Mouse (Mus musculus) G1E-ER4 (cell line): ENCODE measurements around the gene Flvcr1. TPM values are rescaled to one million over a fixed set of nuclear protein-coding genes. Genes with fewer than 3 reads are reported as not detected.

ENCODE experiments used
- GATA1 ChIP-seq: IDR thresholded peaks from one replicate; pipeline ENCODE4 v1.8.0; 2012; ENCODE audit warnings: low read length, inconsistent platforms
- polyA plus RNA-seq: library from polyadenylated mRNA; stranded (reverse); fragments of >175 nt; gene quantifications from 2 replicates; pipeline ENCODE4 v1.2.3, GENCODE M21; 2012

The Flvcr1 gene
- polyA plus RNA-seq, 1 experiment: 23.0 TPM

GRCm38 (mm10) chr1:191014271-191014670 lies 11.7 kb downstream of the Flvcr1 start:
- TF ChIP-seq GATA1: no peak

- no peak for TF ChIP-seq GATA1
Observed at GRCm38 (mm10) chr1:191008707-191009106, 17.3 kb downstream of the Flvcr1 start.

- no peak for TF ChIP-seq GATA1
Observed at GRCm38 (mm10) chr1:191002201-191002600, 23.8 kb downstream of the Flvcr1 start.

DNA sequence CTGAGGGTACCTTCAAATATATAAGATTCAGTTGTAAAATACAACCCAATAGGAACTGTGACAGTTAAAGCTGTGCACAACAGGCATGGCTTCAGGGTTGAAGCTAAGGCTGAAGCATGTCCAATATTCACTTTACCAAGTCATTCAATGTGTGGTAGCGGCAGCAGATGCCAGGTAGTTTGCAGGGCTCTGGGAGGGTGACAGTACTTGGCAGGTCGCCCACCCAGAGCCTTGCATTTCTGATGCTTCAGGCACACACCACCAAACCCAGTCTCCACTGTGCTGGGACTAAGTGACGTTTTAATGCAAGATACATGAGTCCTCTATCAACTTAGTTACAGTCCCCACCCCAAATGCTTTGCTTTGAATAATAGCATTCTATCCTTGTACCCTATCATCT lies 25.3 kb downstream of the Flvcr1 start:
- TF ChIP-seq GATA1: no peak

GRCm38 (mm10) chr1:190998027-190998426 lies 27.9 kb downstream of the Flvcr1 start:
- TF ChIP-seq GATA1: no peak

- TF ChIP-seq GATA1: no peak
Observed at GRCm38 (mm10) chr1:190996346-190996877, 29.5 kb downstream of the Flvcr1 start.

GRCm38 (mm10) chr1:190995548-190995947 lies 30.4 kb downstream of the Flvcr1 start:
- TF ChIP-seq GATA1: no peak

- TF ChIP-seq GATA1: no peak
Observed at GRCm38 (mm10) chr1:190989437-190990082, 36.4 kb downstream of the Flvcr1 start.

- no peak for TF ChIP-seq GATA1
Observed at GRCm38 (mm10) chr1:190981412-190981811, 44.5 kb downstream of the Flvcr1 start.

DNA sequence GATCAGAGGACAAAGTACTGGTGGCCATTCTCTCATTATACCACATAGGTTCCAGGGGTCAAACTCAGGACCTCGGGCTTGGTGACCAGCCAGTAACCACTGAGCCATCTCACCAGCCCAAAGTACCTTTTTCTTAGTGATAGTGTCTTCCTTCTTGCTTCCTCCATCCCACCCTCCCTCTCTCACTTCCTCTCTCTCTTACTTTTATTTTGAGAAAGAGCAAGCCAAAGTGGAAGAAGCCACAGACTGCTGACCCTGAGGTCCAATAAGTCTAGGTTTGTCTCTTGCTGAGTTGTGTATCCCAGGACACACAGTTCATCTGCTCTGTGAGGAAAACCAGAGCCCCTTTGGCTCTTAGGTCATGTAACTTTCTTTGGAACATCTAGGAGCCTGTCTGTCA lies 45.5 kb downstream of the Flvcr1 start:
- TF ChIP-seq GATA1: no peak

GRCm38 (mm10) chr1:190979100-190979563 lies 46.8 kb downstream of the Flvcr1 start, which contains the start of gene Vash2:
Gene Vash2, minus strand, starts transcription at chr1:190979296.
- TF ChIP-seq GATA1: no peak

GRCm38 (mm10) chr1:190978511-190979073 lies 47.4 kb downstream of the Flvcr1 start:
- no peak for TF ChIP-seq GATA1

DNA sequence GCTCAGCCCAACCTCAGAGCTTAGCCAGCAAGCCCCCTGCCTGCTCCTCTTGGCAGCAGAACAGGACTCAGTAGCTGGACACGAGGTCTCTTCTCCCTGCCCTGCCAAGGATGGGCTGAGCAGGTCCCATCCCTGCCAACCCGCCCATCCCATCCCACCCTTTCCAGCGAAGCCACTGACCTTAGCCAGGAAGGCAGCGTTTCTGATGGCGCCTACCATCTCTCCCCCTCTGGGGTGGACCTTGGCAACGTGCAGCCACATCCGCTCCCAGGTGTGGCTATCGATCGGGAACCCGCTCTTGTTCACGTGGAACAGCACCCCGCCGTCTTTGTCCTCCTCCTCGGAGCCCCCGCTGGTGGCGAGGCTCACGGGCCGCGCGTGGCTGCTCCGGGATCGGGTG lies 48.0 kb downstream of the Flvcr1 start:
- no peak for TF ChIP-seq GATA1

- TF ChIP-seq GATA1: no peak
Observed at GRCm38 (mm10) chr1:190976887-190977573, 48.9 kb downstream of the Flvcr1 start.

DNA sequence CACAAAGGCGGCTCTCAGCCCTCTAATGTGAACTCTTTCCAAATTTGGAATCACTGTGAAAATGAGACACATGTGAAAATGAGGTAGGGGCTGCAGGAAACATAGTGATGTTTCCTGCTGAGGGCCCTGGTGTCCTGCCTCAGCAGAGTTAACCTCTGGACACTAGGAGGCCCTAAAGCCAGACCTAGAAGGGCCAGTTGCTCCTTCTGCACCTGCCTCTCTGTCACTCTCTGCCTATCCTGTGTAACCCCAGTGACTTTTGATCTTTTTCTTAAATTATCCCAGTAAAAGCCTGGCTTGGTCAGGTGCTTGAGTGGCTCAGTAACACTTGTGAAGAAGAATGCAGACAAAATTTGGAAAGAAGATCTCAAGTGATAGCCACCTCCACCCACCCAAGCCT lies 51.1 kb downstream of the Flvcr1 start:
- no peak for TF ChIP-seq GATA1

- no peak for TF ChIP-seq GATA1
Observed at GRCm38 (mm10) chr1:190974191-190974590, 51.8 kb downstream of the Flvcr1 start.
